Mouse (Mus musculus) neural tube, postnatal 0 days (tissue): Measurements from ENCODE around the gene Mal. TPM values are rescaled to one million over a fixed set of nuclear protein-coding genes. Genes with fewer than 3 reads are reported as not detected.

Source experiments
- polyA plus RNA-seq: library from polyadenylated mRNA; unstranded; fragments of >200 nt; fragmentation: Nextera tagmentation; extraction: Ambion mirVana; gene quantifications from 2 replicates; pipeline ENCODE4 v1.2.1, GENCODE M21; 2015

Mal gene
- 24.5 and 24.6 TPM in 2 replicates for polyA plus RNA-seq

GRCm38 (mm10) chr2:127656086-127656720 lies at the start of gene Mal:
TSS of gene Mal (minus strand) at chr2:127656695.

GRCm38 (mm10) chr2:127586694-127587513 lies 69.6 kb downstream of the Mal start, which contains the start of the genes Zfp661 and Mrps5:
TSS of gene Zfp661 (minus strand) at chr2:127587094.
TSS of gene Mrps5 (plus strand) at chr2:127587222.

Other genes starting within 250 kb of the Mal start
- gene Gpat2, start 231.5 kb downstream of the Mal start, polyA plus RNA-seq: 0.17 and 0.21 TPM in 2 replicates
- 33.7 and 39.1 TPM in 2 replicates for gene Fahd2a, start 212.1 kb downstream of the Mal start, polyA plus RNA-seq
- gene Kcnip3, start 134.6 kb downstream of the Mal start, polyA plus RNA-seq: 13.3 and 14.9 TPM in 2 replicates
- 0.04 TPM in 1 of 2 replicates, not detected in the other for gene Prom2, start 115.2 kb downstream of the Mal start, polyA plus RNA-seq
- 4.2 and 4.6 TPM in 2 replicates for gene Zfp661, start 69.6 kb downstream of the Mal start, polyA plus RNA-seq
- gene Mrps5, start 69.5 kb downstream of the Mal start, polyA plus RNA-seq: 136 and 140 TPM in 2 replicates
- 0.39 and 0.45 TPM in 2 replicates for gene Mall, start 73.2 kb upstream of the Mal start, polyA plus RNA-seq
- gene Nphp1, start 132.2 kb upstream of the Mal start, polyA plus RNA-seq: 13.6 and 13.7 TPM in 2 replicates
- 78.4 and 100 TPM in 2 replicates for gene Mtln, start 135.8 kb upstream of the Mal start, polyA plus RNA-seq
- gene Bub1, start 175.2 kb upstream of the Mal start, polyA plus RNA-seq: 2.4 and 3.0 TPM in 2 replicates
- 0.09 TPM in 1 of 2 replicates, not detected in the other for gene Acoxl, start 182.2 kb upstream of the Mal start, polyA plus RNA-seq